Mouse (Mus musculus) liver, postnatal 0 days (tissue): ENCODE data around the gene Odf2l.

Experiments used
- CTCF ChIP-seq: sonication (generic); IDR thresholded peaks from 2 replicates; pipeline ENCODE4 v1.5.1; 2016; ENCODE audit warnings: antibody characterized with exemption, low read depth
- EP300 ChIP-seq: IDR thresholded peaks from 2 replicates; pipeline ENCODE4 v1.6.1; 2016; ENCODE audit warnings: antibody characterized with exemption, low read depth, mild to moderate bottlenecking

DNA sequence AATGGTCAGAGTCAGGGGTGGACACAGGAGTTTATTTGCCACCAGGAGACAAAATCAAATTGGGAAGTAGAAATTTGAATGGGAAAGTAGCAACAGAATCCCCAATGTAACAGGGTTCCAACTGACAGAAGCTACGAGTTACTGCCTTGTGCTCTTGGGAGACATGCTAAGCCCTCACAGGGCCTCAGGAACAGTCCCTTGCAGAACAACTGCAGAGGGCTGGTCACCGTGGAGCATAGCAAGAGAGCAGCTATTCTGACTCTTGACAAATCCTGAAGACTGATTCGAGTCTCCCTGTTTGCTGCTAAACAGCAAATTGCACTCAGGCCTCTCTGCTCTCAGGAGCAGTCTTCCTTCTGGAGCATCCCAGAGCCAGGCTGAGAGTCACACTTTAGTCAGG, 40.1 kb downstream of the Odf2l start:
- no peak for TF ChIP-seq EP300
- TF ChIP-seq CTCF = no peak
